In genomic region chr11:88999723-89000526, GRCm38 (mm10) we compare ENCODE assay signal across 8 mouse cellular contexts. TPM values are rescaled to one million over a fixed set of nuclear protein-coding genes. Genes with fewer than 3 reads are reported as not detected.
DNase-seq lines count a peak whose midpoint lies in the region; ATAC-seq and TF ChIP-seq lines count a peak whose summit lies in the region.

No protein-coding gene starts in this region.

- peak overlapping the region; percentile 46; the same call in 1 of the 2 replicates for H3K27ac ChIP-seq in lung, embryonic 14.5 days (ENCODE audit: low read depth)
- H3K27ac ChIP-seq in bone marrow, adult 2 months (ENCODE audit: control insufficient read depth, insufficient read depth, low read depth, low read length, poor library complexity), result peak overlapping the region; percentile 93
- H3K27ac ChIP-seq in hindbrain, embryonic 12.5 days, result no peak overlapping the region
- peak overlapping the region; percentile 84 for H3K27ac ChIP-seq in liver, embryonic 11.5 days (ENCODE audit: low read depth, low read length)
- H3K27ac ChIP-seq in stomach, postnatal 0 days (replicated peaks), result peak overlapping the region; percentile 79

- H3K36me3 ChIP-seq in lung, embryonic 14.5 days (ENCODE audit: insufficient read depth), result no peaks in the 10 kb centered on the region
- no peaks in the 10 kb centered on the region for H3K36me3 ChIP-seq in hindbrain, embryonic 12.5 days
- peaks cover 3% of the 10 kb centered on the region; the same call in 1 of the 2 replicates for H3K36me3 ChIP-seq in liver, embryonic 11.5 days (ENCODE audit: control insufficient read depth, insufficient read depth, low read length)
- no peaks in the 10 kb centered on the region for H3K36me3 ChIP-seq in stomach, postnatal 0 days (ENCODE audit: control insufficient read depth, insufficient read depth, low read length)

- H3K4me1 ChIP-seq in lung, embryonic 14.5 days (ENCODE audit: insufficient read depth), result peaks cover 9% of the 10 kb centered on the region; the same call in 1 of the 2 replicates
- peaks cover 10% of the 10 kb centered on the region; the same call in 1 of the 2 replicates for H3K4me1 ChIP-seq in bone marrow, adult 2 months (ENCODE audit: control insufficient read depth, insufficient read depth, low read length)
- peaks cover 8% of the 10 kb centered on the region for H3K4me1 ChIP-seq in hindbrain, embryonic 12.5 days
- H3K4me1 ChIP-seq in liver, embryonic 11.5 days (replicated peaks; ENCODE audit: control insufficient read depth, insufficient read depth, low read length), result peaks cover 19% of the 10 kb centered on the region
- H3K4me1 ChIP-seq in stomach, postnatal 0 days (replicated peaks; ENCODE audit: control insufficient read depth, insufficient read depth), result peaks cover 5% of the 10 kb centered on the region; the same call in 1 of the 2 replicates

- no peak for TF ChIP-seq CTCF in lung, embryonic 14.5 days (IDR thresholded peaks at IDR 0.05; ENCODE audit: low read depth)
- no peak for TF ChIP-seq CTCF in bone marrow, adult 2 months (IDR thresholded peaks at IDR 0.05; ENCODE audit: control insufficient read depth, insufficient read depth, low read length)
- no peak for TF ChIP-seq CTCF in stomach, postnatal 0 days (IDR thresholded peaks at IDR 0.05; ENCODE audit: low read depth)

- H3K4me3 ChIP-seq in lung, embryonic 14.5 days (ENCODE audit: low read depth, low read length), result peak overlapping the region; percentile 65
- peak overlapping the region; percentile 97 for H3K4me3 ChIP-seq in bone marrow, adult 2 months (replicated peaks; ENCODE audit: control insufficient read depth, low read depth, low read length)
- peak overlapping the region; percentile 37 for H3K4me3 ChIP-seq in hindbrain, embryonic 12.5 days
- H3K4me3 ChIP-seq in liver, embryonic 11.5 days (ENCODE audit: low read depth, low read length), result peak overlapping the region; percentile 94
- peak overlapping the region; percentile 61 for H3K4me3 ChIP-seq in stomach, postnatal 0 days (ENCODE audit: low read depth, low read length)

- DNase-seq in lung, embryonic 14.5 days, result no peak
- no peak for DNase-seq in lung, postnatal 4 days
- peak; percentile 61 for DNase-seq in liver, embryonic 11.5 days (ENCODE audit: low spot score)
- DNase-seq in stomach, postnatal 0 days (ENCODE audit: low spot score), result peak; percentile 33
- no peak for DNase-seq in cerebellum, adult 18-20 months
- DNase-seq in cerebellum, adult 9-10 months, result no peak

- peak overlapping the region; percentile 80 for H3K4me2 ChIP-seq in lung, embryonic 14.5 days
- peak overlapping the region; percentile 47 for H3K4me2 ChIP-seq in hindbrain, embryonic 12.5 days (replicated peaks)
- H3K4me2 ChIP-seq in liver, embryonic 11.5 days, result peak overlapping the region; percentile 78
- peak overlapping the region; percentile 77 for H3K4me2 ChIP-seq in stomach, postnatal 0 days (replicated peaks; ENCODE audit: low read depth)

- peak overlapping the region; percentile 70 for H3K9ac ChIP-seq in lung, embryonic 14.5 days
- peak overlapping the region; percentile 3; the same call in 1 of the 2 replicates for H3K9ac ChIP-seq in hindbrain, embryonic 12.5 days
- H3K9ac ChIP-seq in liver, embryonic 11.5 days (ENCODE audit: low read depth, low read length), result peak overlapping the region; percentile 97
- H3K9ac ChIP-seq in stomach, postnatal 0 days (ENCODE audit: low read length), result peak overlapping the region; percentile 84

- no peak; the same call in 1 of the 2 replicates for ATAC-seq in lung, embryonic 14.5 days (ENCODE audit: insufficient read depth)
- no peak; the same call in 1 of the 2 replicates for ATAC-seq in hindbrain, embryonic 12.5 days (ENCODE audit: low FRiP score)
- peak; percentile 37 for ATAC-seq in liver, embryonic 11.5 days (replicated peaks; ENCODE audit: low FRiP score)
- no peak for ATAC-seq in stomach, postnatal 0 days (ENCODE audit: low FRiP score, low TSS enrichment)

- no peaks in the 10 kb centered on the region for H3K9me3 ChIP-seq in lung, embryonic 14.5 days (ENCODE audit: low read depth, low read length)
- no peaks in the 10 kb centered on the region for H3K9me3 ChIP-seq in hindbrain, embryonic 12.5 days (replicated peaks)
- H3K9me3 ChIP-seq in liver, embryonic 11.5 days (ENCODE audit: control insufficient read depth, low read length), result no peaks in the 10 kb centered on the region
- H3K9me3 ChIP-seq in stomach, postnatal 0 days (ENCODE audit: control insufficient read depth, low read length), result no peaks in the 10 kb centered on the region

- H3K27me3 ChIP-seq in lung, embryonic 14.5 days (ENCODE audit: insufficient read depth, low read length), result no peaks in the 10 kb centered on the region
- H3K27me3 ChIP-seq in hindbrain, embryonic 12.5 days, result peaks cover 26% of the 10 kb centered on the region
- no peaks in the 10 kb centered on the region for H3K27me3 ChIP-seq in liver, embryonic 11.5 days (replicated peaks; ENCODE audit: control insufficient read depth, insufficient read depth, low read length)
- no peaks in the 10 kb centered on the region for H3K27me3 ChIP-seq in stomach, postnatal 0 days (ENCODE audit: control insufficient read depth, insufficient read depth, low read length)

- no peak for TF ChIP-seq POLR2A in bone marrow, adult 2 months (IDR thresholded peaks at IDR 0.05; ENCODE audit: borderline replicate concordance, control insufficient read depth, low read depth, low read length)

- no peak for TF ChIP-seq EP300 in stomach, postnatal 0 days (optimal IDR thresholded peaks at IDR 0.05)

- 20% methylated on average over 33 of the region's 33 CpGs for WGBS in lung, embryonic 14.5 days
- WGBS in bone marrow, adult 2 months, result under 1% methylated on average over 33 of the region's 33 CpGs
- 30% methylated on average over 33 of the region's 33 CpGs for WGBS in hindbrain, embryonic 12.5 days
- 14% methylated on average over 33 of the region's 33 CpGs for WGBS in liver, embryonic 11.5 days
- WGBS in stomach, postnatal 0 days, result 24% methylated on average over 33 of the region's 33 CpGs

RNA-seq across cellular contexts. Expression of gene Trim25, which starts 0.7 kb away (rescaled TPM):
- 13.4 and 13.8 TPM in 2 replicates for polyA plus RNA-seq in lung, embryonic 14.5 days (2014; fragmentation: Nextera tagmentation; extraction: Ambion mirVana)
- polyA plus RNA-seq in bone marrow, adult 2 months (2011; ENCODE audit: insufficient read depth, insufficient read length, low replicate concordance, missing spikeins), result 19.8 and 33.7 TPM in 2 replicates
- polyA plus RNA-seq in hindbrain, embryonic 12.5 days (2016; fragmentation: Nextera tagmentation; extraction: Ambion mirVana), result 3.3 and 4.4 TPM in 2 replicates
- 20.6 and 21.1 TPM in 2 replicates for polyA plus RNA-seq in liver, embryonic 11.5 days (2014; fragmentation: Nextera tagmentation; extraction: Ambion mirVana)
- 28.3 and 29.5 TPM in 2 replicates for polyA plus RNA-seq in stomach, postnatal 0 days (2015; fragmentation: Nextera tagmentation; extraction: Ambion mirVana)

RNA-seq across cellular contexts. Expression of gene Coil, which starts 29.9 kb away (rescaled TPM):
- 10.8 and 12.2 TPM in 2 replicates for polyA plus RNA-seq in lung, embryonic 14.5 days (2014; fragmentation: Nextera tagmentation; extraction: Ambion mirVana)
- 2.7 and 7.2 TPM in 2 replicates for polyA plus RNA-seq in bone marrow, adult 2 months (2011; ENCODE audit: insufficient read depth, insufficient read length, low replicate concordance, missing spikeins)
- polyA plus RNA-seq in hindbrain, embryonic 12.5 days (2016; fragmentation: Nextera tagmentation; extraction: Ambion mirVana), result 31.7 and 32.0 TPM in 2 replicates
- polyA plus RNA-seq in liver, embryonic 11.5 days (2014; fragmentation: Nextera tagmentation; extraction: Ambion mirVana), result 9.3 and 9.5 TPM in 2 replicates
- polyA plus RNA-seq in stomach, postnatal 0 days (2015; fragmentation: Nextera tagmentation; extraction: Ambion mirVana), result 5.9 and 6.2 TPM in 2 replicates

RNA-seq across cellular contexts. Expression of gene Elobl, which starts 33.2 kb away (rescaled TPM):
- not detected in 2 replicates for polyA plus RNA-seq in lung, embryonic 14.5 days (2014; fragmentation: Nextera tagmentation; extraction: Ambion mirVana)
- polyA plus RNA-seq in bone marrow, adult 2 months (2011; ENCODE audit: insufficient read depth, insufficient read length, low replicate concordance, missing spikeins), result 11.6 TPM in 1 of 2 replicates, not detected in the other
- polyA plus RNA-seq in hindbrain, embryonic 12.5 days (2016; fragmentation: Nextera tagmentation; extraction: Ambion mirVana), result not detected in 2 replicates
- not detected in 2 replicates for polyA plus RNA-seq in liver, embryonic 11.5 days (2014; fragmentation: Nextera tagmentation; extraction: Ambion mirVana)
- polyA plus RNA-seq in stomach, postnatal 0 days (2015; fragmentation: Nextera tagmentation; extraction: Ambion mirVana), result not detected in 2 replicates

RNA-seq across cellular contexts. Expression of gene Scpep1, which starts 44.7 kb away (rescaled TPM):
- 83.4 and 83.6 TPM in 2 replicates for polyA plus RNA-seq in lung, embryonic 14.5 days (2014; fragmentation: Nextera tagmentation; extraction: Ambion mirVana)
- 6.5 and 22.3 TPM in 2 replicates for polyA plus RNA-seq in bone marrow, adult 2 months (2011; ENCODE audit: insufficient read depth, insufficient read length, low replicate concordance, missing spikeins)
- polyA plus RNA-seq in hindbrain, embryonic 12.5 days (2016; fragmentation: Nextera tagmentation; extraction: Ambion mirVana), result 44.1 and 46.2 TPM in 2 replicates
- 57.4 and 59.4 TPM in 2 replicates for polyA plus RNA-seq in liver, embryonic 11.5 days (2014; fragmentation: Nextera tagmentation; extraction: Ambion mirVana)
- polyA plus RNA-seq in stomach, postnatal 0 days (2015; fragmentation: Nextera tagmentation; extraction: Ambion mirVana), result 67.2 and 67.8 TPM in 2 replicates

Comparison
In these comparisons a context has a peak if more than half of its experiments do, and no peak if none do; other contexts are left out.
1. DNase-seq: peak in liver, embryonic 11.5 days (single experiment) and stomach, postnatal 0 days (single experiment); none in lung, embryonic 14.5 days (single experiment), lung, postnatal 4 days (0 of 2), cerebellum, adult 18-20 months (0 of 2) and cerebellum, adult 9-10 months (single experiment).
2. H3K4me3 ChIP-seq: peak in every context shown above with its lines; median percentile 97 in bone marrow, adult 2 months; 94 in liver, embryonic 11.5 days; 65 in lung, embryonic 14.5 days; 61 in stomach, postnatal 0 days; 37 in hindbrain, embryonic 12.5 days.
3. H3K9ac ChIP-seq: peak in every context shown above with its lines; median percentile 97 in liver, embryonic 11.5 days; 84 in stomach, postnatal 0 days; 70 in lung, embryonic 14.5 days; 3 in hindbrain, embryonic 12.5 days.
4. Peak in every context shown above with its lines, with median percentiles within 50 percentile points of each other: H3K4me2 ChIP-seq.